Mouse (Mus musculus) heart, postnatal 10 days (tissue): ENCODE measurements around the gene F12. TPM values are rescaled to one million over a fixed set of nuclear protein-coding genes. Genes with fewer than 3 reads are reported as not detected.

ENCODE experiments used
- DNase-seq, 2 experiments: peaks; one replicate each; pipeline ENCODE4 v3.0.0; 2021
- intact Hi-C: fragments of 180-260 bp; cut with DNase I; formaldehyde crosslinking; loops from one replicate; pipeline ENCODE4 v1.15.1; 2025
- total RNA-seq, 2 experiments: library from RNA; stranded (reverse); gene quantifications; 2 replicates each; pipeline ENCODE4 v1.2.3; 2021

Gene F12
- not detected for total RNA-seq

DNA sequence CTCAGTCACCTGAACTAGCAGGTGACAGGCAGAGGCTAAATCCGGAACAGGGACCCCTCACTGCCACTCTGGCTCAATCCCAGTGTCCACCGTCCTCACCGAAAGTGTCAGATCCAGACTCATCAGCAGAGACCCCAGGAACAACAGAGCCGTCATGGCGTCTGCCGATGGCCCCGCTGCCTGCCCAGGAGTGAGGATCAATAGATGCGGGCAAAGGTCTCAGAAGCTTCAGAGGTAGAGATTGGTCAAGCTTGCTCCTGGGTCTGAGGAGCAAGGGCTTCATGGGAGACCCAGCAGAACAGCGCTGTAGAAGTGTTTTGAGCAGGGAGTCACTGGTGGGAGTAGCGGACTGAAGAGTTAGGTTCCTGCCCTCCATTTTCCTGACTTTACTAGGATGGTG lies at the start of gene F12:
TSS of gene F12 (minus strand) at position 181 of the 400 bp plus-strand sequence.
- DNase-seq: no peak
- intact Hi-C loops: no loop called here

- intact Hi-C loops: no loop called here
- no peak for DNase-seq
Measured at GRCm38 (mm10) chr13:55476256-55476655, 49.7 kb upstream of the F12 start.

- intact Hi-C loops: no loop called here
- DNase-seq: no peak
Measured at GRCm38 (mm10) chr13:55475750-55476149, 49.2 kb upstream of the F12 start.

DNA sequence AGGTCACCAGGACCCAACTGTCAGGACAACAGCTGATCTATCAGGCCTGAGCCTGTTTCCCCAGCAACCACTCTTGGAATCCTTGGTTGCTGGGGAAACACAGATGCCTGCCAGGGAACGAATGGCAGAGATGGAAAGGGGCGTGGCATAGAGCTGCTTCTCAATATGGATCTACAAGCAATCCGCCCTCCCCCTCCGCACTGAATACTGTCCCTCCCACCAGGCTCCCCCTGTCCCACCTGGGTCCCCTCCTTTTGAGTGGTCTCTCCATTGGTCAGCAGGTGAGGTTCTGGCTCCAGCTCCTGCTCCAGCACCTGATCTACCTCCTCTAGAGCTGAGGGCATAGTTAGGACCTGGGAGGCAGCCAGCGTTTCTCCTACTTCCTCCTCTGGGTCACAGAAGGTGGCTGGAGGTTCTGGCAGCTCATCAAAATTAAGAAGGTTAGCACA lies 48.1 kb upstream of the F12 start:
- no peak for DNase-seq
- intact Hi-C loops: no loop called here

DNA sequence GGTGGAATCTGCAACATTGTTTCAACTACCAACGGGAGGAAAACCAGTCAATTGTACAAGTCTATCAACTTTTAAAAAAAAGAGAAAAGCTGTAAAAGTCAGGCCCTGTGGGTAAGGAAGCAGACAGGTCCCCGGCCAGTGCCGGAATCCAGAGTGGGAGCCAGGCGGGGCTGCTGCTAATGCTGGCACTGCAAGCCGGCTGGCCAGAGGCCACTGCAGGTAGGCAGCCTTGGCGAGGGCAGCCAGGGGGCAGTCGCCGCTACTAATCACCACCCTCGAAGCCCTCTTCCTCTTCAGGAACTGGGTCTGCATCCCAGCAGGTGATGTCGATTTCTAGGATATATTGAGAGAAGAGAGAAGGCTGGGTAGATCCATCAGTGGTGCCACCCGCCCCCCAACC lies 47.4 kb upstream of the F12 start:
- intact Hi-C loops: loop anchor here (2.0 kb wide), 1 partner anchor 39 kb away; the partner anchor contains the start of gene Pdlim7
- DNase-seq: no peak

DNA sequence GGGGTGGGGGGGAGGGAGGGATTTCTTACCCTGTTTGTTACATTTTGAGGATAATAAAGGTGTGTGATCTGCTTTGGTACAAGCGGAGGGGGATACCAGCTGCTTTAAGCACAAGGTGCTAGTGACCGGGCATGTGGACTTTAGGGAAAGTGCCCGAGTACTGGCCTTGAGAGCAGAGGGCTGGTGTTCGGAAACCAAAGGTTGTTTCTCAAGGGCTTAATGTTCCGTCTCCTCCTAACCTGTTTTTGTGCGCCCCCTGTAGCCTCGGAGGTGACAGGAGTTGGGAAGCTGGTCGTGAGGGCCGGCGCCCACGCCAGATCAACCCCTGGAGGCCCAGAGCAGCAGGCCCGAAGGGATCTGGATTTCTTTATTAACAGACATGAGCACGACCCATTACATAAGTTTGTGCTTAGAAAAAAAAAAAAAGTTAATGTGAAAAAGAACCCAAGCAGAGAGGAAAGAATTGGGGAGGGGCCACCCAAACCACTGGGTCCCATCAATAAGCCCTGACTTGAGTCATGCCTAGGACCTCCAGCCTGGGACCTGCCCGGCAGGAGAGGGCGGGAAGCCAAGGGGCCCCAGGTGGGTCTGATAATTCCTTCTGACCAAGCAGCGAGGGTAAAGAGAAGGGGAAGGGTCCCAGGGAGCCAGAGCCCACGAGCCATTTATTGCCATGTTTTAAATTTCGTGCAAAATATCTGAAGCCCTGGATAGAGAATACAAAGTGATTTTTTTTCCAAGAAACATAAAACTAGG lies 46.7 kb upstream of the F12 start:
- no peak for DNase-seq
- intact Hi-C loops: loop anchor here (2.0 kb wide), 1 partner anchor 40 kb away; the partner anchor contains the start of gene Pdlim7

DNA sequence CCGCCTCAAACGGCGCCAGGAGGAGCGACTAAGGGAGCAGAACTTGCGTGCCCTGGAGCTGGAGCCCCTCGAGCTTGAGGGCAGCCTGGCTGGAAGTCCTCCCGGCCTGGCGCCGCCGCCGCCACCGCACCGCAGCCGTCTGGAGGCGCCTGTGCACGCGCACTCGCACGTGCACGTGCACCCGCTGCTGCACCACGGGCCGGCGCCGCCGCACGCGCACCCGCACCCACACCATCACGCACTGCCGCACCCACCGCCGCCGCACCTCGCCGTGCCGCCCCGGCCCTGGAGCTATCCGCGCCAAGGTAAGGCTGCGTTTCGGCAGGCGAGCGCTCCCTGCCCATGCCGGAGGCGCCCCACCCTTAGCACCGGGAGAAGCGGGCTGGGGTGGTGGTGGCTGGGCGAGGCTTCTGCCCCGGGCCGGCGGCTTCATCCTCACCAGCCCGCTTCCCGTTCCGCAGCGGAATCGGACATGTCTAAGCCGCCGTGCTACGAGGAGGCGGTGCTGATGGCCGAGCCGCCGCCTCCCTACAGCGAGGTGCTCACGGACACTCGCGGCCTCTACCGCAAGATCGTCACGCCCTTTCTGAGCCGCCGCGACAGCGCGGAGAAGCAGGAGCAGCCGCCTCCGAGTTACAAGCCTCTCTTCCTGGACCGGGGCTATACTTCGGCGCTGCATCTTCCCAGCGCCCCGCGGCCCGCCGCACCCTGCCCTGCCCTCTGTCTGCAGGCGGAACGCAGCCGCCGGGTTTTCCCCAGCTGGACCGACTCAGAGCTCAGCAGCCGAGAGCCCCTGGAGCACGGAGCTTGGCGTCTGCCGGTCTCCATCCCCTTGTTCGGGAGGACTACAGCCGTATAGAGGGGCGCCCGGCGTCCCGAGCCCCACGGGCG lies 45.8 kb upstream of the F12 start:
- intact Hi-C loops: loop anchor here (2.0 kb wide), 1 partner anchor 40 kb away; the partner anchor contains the start of gene Pdlim7
- DNase-seq: peak; percentile 64 to 65

DNA sequence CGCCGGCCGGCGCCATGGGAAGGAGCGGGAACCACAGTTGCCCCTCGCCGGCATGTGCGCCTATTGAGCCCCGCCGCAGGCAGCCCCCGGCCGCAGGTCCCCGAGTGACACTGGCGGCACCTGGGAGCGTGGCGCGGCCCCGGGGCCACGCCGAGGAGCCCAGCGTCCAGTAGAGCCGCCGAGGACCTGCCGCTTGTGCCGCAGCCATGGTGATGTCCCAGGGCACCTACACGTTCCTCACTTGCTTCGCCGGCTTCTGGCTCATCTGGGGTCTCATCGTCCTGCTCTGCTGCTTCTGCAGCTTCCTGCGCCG lies 45.2 kb upstream of the F12 start:
- intact Hi-C loops: loop anchor here (1.0 to 2.0 kb wide), 2 partner anchors 41 to 53 kb away; partner anchors contain the start of gene Pdlim7
- peak in 1 of 2 experiments; percentile 47 for DNase-seq

GRCm38 (mm10) chr13:55471156-55471818 lies 44.7 kb upstream of the F12 start:
- intact Hi-C loops: loop anchor here (1.0 kb wide), 1 partner anchor 53 kb away; no protein-coding TSS in a partner anchor
- peak; percentile 91 to 92 for DNase-seq

DNA sequence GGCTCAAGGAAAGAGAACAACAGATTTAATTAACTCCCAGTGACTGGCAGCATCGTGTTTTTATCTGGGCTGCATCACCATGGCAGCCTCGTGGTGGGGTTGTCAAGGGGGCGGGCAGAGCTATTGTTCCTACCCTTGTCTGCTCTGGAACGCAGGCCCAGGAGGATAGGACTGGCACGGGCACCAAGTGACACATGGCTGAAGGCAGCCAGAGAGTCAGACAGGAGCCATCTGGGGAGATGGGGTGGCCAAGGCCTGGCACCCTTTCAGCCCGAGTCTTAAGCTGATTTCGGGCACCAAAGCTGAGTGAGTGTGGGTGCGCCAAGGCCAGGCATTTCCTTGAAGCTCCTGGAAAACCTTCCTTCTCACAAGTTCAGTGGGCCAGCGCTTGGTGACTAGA lies 43.8 kb upstream of the F12 start:
- intact Hi-C loops: no loop called here
- DNase-seq: no peak

GRCm38 (mm10) chr13:55468851-55469560 lies 42.4 kb upstream of the F12 start:
- DNase-seq: peak; percentile 68 to 76
- intact Hi-C loops: loop anchor here (1.0 kb wide), 2 partner anchors 48 to 64 kb away; no protein-coding TSS in a partner anchor

GRCm38 (mm10) chr13:55465830-55466440 lies 39.3 kb upstream of the F12 start:
- intact Hi-C loops: no loop called here
- DNase-seq: no peak

GRCm38 (mm10) chr13:55465184-55465583 lies 38.6 kb upstream of the F12 start:
- no peak for DNase-seq
- intact Hi-C loops: no loop called here

- peak; percentile 48 to 55 for DNase-seq
- intact Hi-C loops: no loop called here
Measured at GRCm38 (mm10) chr13:55464027-55464884, 37.7 kb upstream of the F12 start, which contains the start of gene Prr7. Gene Prr7 (plus strand): TSS chr13:55464267.

DNA sequence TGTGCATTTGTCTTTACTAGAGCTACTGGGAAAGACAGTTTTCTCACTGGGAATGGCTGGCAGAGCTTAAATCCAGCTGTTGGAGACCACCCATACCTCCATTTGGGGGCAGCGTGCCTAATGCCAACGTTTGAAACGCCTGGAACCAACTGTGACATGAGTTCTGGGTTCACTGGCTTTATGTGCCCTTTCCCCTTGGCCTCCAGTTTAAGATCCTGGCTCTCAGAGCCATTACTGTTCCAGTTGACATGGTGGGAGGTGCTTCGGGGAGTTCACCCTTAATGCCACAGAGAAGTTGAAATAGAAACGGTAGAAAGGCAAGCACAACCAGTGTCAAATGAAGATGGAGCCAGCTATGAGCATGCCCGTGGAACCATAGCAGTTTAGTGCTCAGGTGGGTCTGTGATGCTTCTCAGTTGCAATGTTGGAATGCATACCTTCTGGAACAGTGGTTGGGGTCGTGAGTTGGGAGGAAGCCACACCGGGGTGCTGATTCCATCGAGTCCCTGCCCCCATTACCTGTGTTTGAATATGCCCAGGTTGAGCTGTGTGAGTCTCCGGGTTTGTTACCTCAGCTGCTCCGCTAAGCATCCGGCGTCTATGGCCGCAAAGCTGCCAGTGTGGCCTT lies 36.9 kb upstream of the F12 start:
- no peak for DNase-seq
- intact Hi-C loops: no loop called here

GRCm38 (mm10) chr13:55462965-55463364 lies 36.4 kb upstream of the F12 start:
- intact Hi-C loops: no loop called here

GRCm38 (mm10) chr13:55451785-55452549 lies 25.4 kb upstream of the F12 start:
- peak in 1 of 2 experiments; percentile 56 for DNase-seq
- intact Hi-C loops: no loop called here

More at GRCm38 (mm10) chr13:55462965-55463364, 36.4 kb upstream of the F12 start:
- no peak for DNase-seq
